Mouse (Mus musculus): ENCODE results near the gene Sdc3. TPM values are rescaled to one million over a fixed set of nuclear protein-coding genes. Genes with fewer than 3 reads are reported as not detected.

Sdc3 gene
- total and polyA plus RNA-seq, 3 experiments = 32.7 to 51.9 (median 38.3) TPM

- 53% methylated on average over 6 of the region's 6 CpGs for WGBS
- Histone ChIP-seq H3K79me2 (replicated peaks; ENCODE audit: control insufficient read depth, insufficient read depth, low read length) (no peaks in the 10 kb centered on the region), H3K4me3 (no peak overlapping the region), H3K36me3 (ENCODE audit: control insufficient read depth, insufficient read depth, low read length) (no peaks in the 10 kb centered on the region), H3K9ac (ENCODE audit: low read depth, low read length) (no peak overlapping the region), H3K27me3 (ENCODE audit: control insufficient read depth, insufficient read depth, low read length) (no peaks in the 10 kb centered on the region), H3K27ac (peak overlapping the region; percentile 63), H3K4me1 (ENCODE audit: control insufficient read depth, insufficient read depth, low read length) (peaks cover 63% of the 10 kb centered on the region)
- intact Hi-C loops (cut with DNase I) = no loop called here
- DNase-seq = peak in 1 of 2 experiments; percentile 52
- TF ChIP-seq CTCF (IDR thresholded peaks at IDR 0.05) (no peak), EP300 (IDR thresholded peaks at IDR 0.05; ENCODE audit: insufficient read depth, low read depth, low read length) (no peak), POLR2A (IDR thresholded peaks at IDR 0.05; ENCODE audit: insufficient read depth, low read depth, low read length) (no peak)
These were observed 7.8 kb downstream of the Sdc3 start for GRCm38 (mm10) chr4:130800147-130800546.

- intact Hi-C loops (cut with DNase I) = no loop called here
- H3K9ac ChIP-seq (ENCODE audit: low read depth, low read length) = no peak overlapping the region
- H3K4me1 ChIP-seq (ENCODE audit: control insufficient read depth, insufficient read depth, low read length) = peaks cover 65% of the 10 kb centered on the region
- 76% methylated on average over 5 of the region's 5 CpGs for WGBS
- H3K4me3 ChIP-seq = no peak overlapping the region
- H3K36me3 ChIP-seq (ENCODE audit: control insufficient read depth, insufficient read depth, low read length) = no peaks in the 10 kb centered on the region
- H3K27ac ChIP-seq = peak overlapping the region; percentile 63
- no peaks in the 10 kb centered on the region; the same call in 1 of the 2 replicates for H3K79me2 ChIP-seq (replicated peaks; ENCODE audit: control insufficient read depth, insufficient read depth, low read length)
- TF ChIP-seq EP300 (IDR thresholded peaks at IDR 0.05; ENCODE audit: insufficient read depth, low read depth, low read length) (no peak), POLR2A (IDR thresholded peaks at IDR 0.05; ENCODE audit: insufficient read depth, low read depth, low read length) (no peak), CTCF (IDR thresholded peaks at IDR 0.05) (no peak)
- H3K27me3 ChIP-seq (ENCODE audit: control insufficient read depth, insufficient read depth, low read length) = no peaks in the 10 kb centered on the region
- no peak for DNase-seq
These were observed 8.9 kb downstream of the Sdc3 start for GRCm38 (mm10) chr4:130801198-130801597.

GRCm38 (mm10) chr4:130801624-130802329 lies 9.4 kb downstream of the Sdc3 start:
- Histone ChIP-seq H3K9ac (ENCODE audit: low read depth, low read length) (peak overlapping the region; percentile 27), H3K4me1 (ENCODE audit: control insufficient read depth, insufficient read depth, low read length) (peaks cover 63% of the 10 kb centered on the region), H3K27me3 (ENCODE audit: control insufficient read depth, insufficient read depth, low read length) (no peaks in the 10 kb centered on the region), H3K4me3 (no peak overlapping the region), H3K79me2 (replicated peaks; ENCODE audit: control insufficient read depth, insufficient read depth, low read length) (no peaks in the 10 kb centered on the region; the same call in 1 of the 2 replicates), H3K36me3 (ENCODE audit: control insufficient read depth, insufficient read depth, low read length) (no peaks in the 10 kb centered on the region), H3K27ac (peak overlapping the region; percentile 51)
- WGBS = 48% methylated on average over 10 of the region's 10 CpGs
- TF ChIP-seq EP300 (IDR thresholded peaks at IDR 0.05; ENCODE audit: insufficient read depth, low read depth, low read length) = peak; percentile 82; the same call in 1 of the 2 replicates
- TF ChIP-seq CTCF (IDR thresholded peaks at IDR 0.05) = peak; percentile 26
- TF ChIP-seq POLR2A (IDR thresholded peaks at IDR 0.05; ENCODE audit: insufficient read depth, low read depth, low read length) = no peak
- intact Hi-C loops (cut with DNase I) = no loop called here
- DNase-seq = peak in 1 of 2 experiments; percentile 54

GRCm38 (mm10) chr4:130803591-130803990 lies 11.3 kb downstream of the Sdc3 start:
- peak overlapping the region; percentile 9; the same call in 1 of the 2 replicates for H3K27ac ChIP-seq
- 73% methylated on average over 2 of the region's 2 CpGs for WGBS
- peaks cover 54% of the 10 kb centered on the region for H3K4me1 ChIP-seq (ENCODE audit: control insufficient read depth, insufficient read depth, low read length)
- DNase-seq = no peak
- H3K27me3 ChIP-seq (ENCODE audit: control insufficient read depth, insufficient read depth, low read length) = no peaks in the 10 kb centered on the region
- no peak for TF ChIP-seq POLR2A (IDR thresholded peaks at IDR 0.05; ENCODE audit: insufficient read depth, low read depth, low read length)
- no peak for TF ChIP-seq CTCF (IDR thresholded peaks at IDR 0.05)
- no peak for TF ChIP-seq EP300 (IDR thresholded peaks at IDR 0.05; ENCODE audit: insufficient read depth, low read depth, low read length)
- intact Hi-C loops (cut with DNase I) = no loop called here
- H3K4me3 ChIP-seq = no peak overlapping the region
- no peaks in the 10 kb centered on the region; the same call in 1 of the 2 replicates for H3K79me2 ChIP-seq (replicated peaks; ENCODE audit: control insufficient read depth, insufficient read depth, low read length)
- no peaks in the 10 kb centered on the region for H3K36me3 ChIP-seq (ENCODE audit: control insufficient read depth, insufficient read depth, low read length)
- H3K9ac ChIP-seq (ENCODE audit: low read depth, low read length) = no peak overlapping the region

- no peak for DNase-seq
- intact Hi-C loops (cut with DNase I) = no loop called here
- Histone ChIP-seq H3K27me3 (ENCODE audit: control insufficient read depth, insufficient read depth, low read length) (no peaks in the 10 kb centered on the region), H3K4me1 (ENCODE audit: control insufficient read depth, insufficient read depth, low read length) (peaks cover 49% of the 10 kb centered on the region), H3K9ac (ENCODE audit: low read depth, low read length) (no peak overlapping the region), H3K27ac (no peak overlapping the region), H3K36me3 (ENCODE audit: control insufficient read depth, insufficient read depth, low read length) (no peaks in the 10 kb centered on the region), H3K79me2 (replicated peaks; ENCODE audit: control insufficient read depth, insufficient read depth, low read length) (no peaks in the 10 kb centered on the region; the same call in 1 of the 2 replicates), H3K4me3 (no peak overlapping the region)
- TF ChIP-seq POLR2A (IDR thresholded peaks at IDR 0.05; ENCODE audit: insufficient read depth, low read depth, low read length) = no peak
- TF ChIP-seq EP300 (IDR thresholded peaks at IDR 0.05; ENCODE audit: insufficient read depth, low read depth, low read length) = no peak
- TF ChIP-seq CTCF (IDR thresholded peaks at IDR 0.05) = no peak
- WGBS = 50% methylated on average over 2 of the region's 2 CpGs
These were observed 12.0 kb downstream of the Sdc3 start for GRCm38 (mm10) chr4:130804292-130804691.

- no peak for TF ChIP-seq EP300 (IDR thresholded peaks at IDR 0.05; ENCODE audit: insufficient read depth, low read depth, low read length)
- no peak for TF ChIP-seq CTCF (IDR thresholded peaks at IDR 0.05)
- no peak for TF ChIP-seq POLR2A (IDR thresholded peaks at IDR 0.05; ENCODE audit: insufficient read depth, low read depth, low read length)
- Histone ChIP-seq H3K79me2 (replicated peaks; ENCODE audit: control insufficient read depth, insufficient read depth, low read length) (no peaks in the 10 kb centered on the region; the same call in 1 of the 2 replicates), H3K4me1 (ENCODE audit: control insufficient read depth, insufficient read depth, low read length) (peaks cover 47% of the 10 kb centered on the region), H3K27me3 (ENCODE audit: control insufficient read depth, insufficient read depth, low read length) (no peaks in the 10 kb centered on the region), H3K36me3 (ENCODE audit: control insufficient read depth, insufficient read depth, low read length) (no peaks in the 10 kb centered on the region), H3K27ac (no peak overlapping the region; the same call in 1 of the 2 replicates), H3K4me3 (no peak overlapping the region), H3K9ac (ENCODE audit: low read depth, low read length) (no peak overlapping the region)
- DNase-seq = peak; percentile 61 to 74
- WGBS = 38% methylated on average over 7 of the region's 7 CpGs
- intact Hi-C loops (cut with DNase I) = no loop called here
These were observed 12.5 kb downstream of the Sdc3 start for GRCm38 (mm10) chr4:130804771-130805361.

All from heart, adult 2 months (tissue).